Mouse (Mus musculus): Measurements from ENCODE around the gene Dppa5a. TPM values are rescaled to one million over a fixed set of nuclear protein-coding genes. Genes with fewer than 3 reads are reported as not detected.
A peak's percentile ranks its signal among the peaks of the same experiment; 100 is the strongest.
"Not testable (repeated sequence)": the region's sequence is repeated elsewhere in the genome, so short reads cannot be mapped to it uniquely, and the experiment has no call there.

Gene Dppa5a
- total RNA-seq, 2 experiments from 2014 or later: not detected

DNA sequence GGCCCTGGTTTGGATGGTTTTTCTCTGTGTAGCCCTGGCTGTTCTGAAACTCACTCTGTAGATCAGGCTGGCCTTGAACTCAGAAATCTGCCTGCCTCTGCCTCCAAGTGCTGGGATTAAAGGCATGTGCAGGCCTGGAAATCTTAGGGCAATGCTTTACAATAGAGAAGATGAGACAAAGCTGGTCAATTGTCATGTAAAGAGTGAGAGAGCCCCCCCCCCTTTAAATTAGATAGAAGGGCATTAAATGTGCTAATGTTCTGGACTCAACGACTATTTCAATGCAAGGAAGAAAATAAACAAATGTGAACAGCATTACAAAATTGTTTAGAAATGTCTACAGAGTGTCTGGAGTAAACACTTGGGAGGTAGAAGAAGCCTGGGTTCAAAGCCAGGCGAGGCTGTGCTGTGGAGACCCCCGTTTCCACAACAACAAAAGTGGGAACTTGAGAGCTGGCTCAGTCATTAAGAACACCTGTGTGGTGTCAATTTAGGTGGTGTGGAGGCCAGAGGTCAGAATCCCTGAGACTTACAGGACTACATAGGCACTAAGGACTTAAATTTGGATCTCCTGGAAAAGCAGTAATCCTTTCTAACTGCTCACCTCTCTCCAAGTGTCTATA lies 805 bp upstream of the Dppa5a start:
- no peak for ATAC-seq (replicated peaks; ENCODE audit: low FRiP score, low TSS enrichment, poor library complexity, severe bottlenecking)

DNA sequence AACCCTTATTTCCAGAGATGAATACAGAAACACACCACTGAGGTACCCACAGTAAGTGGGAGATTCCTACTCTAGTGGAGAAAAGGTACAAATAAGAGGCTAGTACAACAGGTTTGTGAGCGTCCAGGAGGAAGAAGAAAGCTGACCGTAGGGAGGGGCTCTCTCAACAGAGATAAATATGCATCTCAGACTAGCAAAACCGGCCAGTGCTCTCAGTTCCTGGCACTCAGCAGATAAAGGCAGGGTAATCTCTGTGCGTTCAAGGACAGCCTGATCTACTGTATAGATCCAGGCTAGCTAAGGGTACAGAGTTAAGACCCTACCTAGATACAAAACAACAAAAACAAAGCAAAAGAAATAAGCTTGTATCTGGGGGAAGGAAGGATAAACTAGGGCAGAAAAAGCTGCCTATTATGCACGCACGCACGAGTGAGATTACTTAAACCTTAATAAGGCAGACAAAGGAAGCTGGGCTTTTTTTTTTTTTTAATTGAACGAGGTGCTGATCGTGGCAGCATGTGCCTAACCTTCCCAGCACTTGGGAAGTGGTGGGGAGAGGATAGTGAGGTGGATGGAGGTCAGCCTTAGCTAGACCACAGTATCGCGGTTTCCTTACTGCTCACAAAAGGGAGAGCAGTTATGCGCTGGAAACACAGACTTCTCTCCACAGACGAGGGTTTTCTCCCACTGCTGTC lies 2.0 kb downstream of the Dppa5a start:
- ATAC-seq (replicated peaks; ENCODE audit: low FRiP score, low TSS enrichment, poor library complexity, severe bottlenecking): peak; percentile 61; the same call in 1 of the 2 replicates

DNA sequence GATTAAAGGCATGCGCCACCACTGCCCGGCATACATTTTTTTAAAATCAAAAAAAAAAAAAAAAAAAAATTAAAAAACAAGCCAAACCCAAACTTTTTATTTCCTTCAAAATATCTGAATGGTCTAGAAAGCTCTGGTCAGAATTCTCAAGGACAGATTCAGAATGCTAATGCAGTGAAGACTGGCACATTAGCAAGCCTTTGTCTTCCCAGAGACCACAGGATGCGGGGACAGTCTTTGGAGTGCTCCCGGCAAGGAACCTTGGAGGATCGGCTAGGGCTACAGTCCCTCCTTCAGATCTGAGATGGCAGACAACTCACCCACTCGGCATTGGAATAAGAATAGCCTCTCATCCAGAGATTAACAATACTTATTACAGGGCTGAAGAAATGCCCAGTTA lies 3.3 kb downstream of the Dppa5a start:
- ATAC-seq (replicated peaks; ENCODE audit: low FRiP score, low TSS enrichment, poor library complexity, severe bottlenecking): no peak

DNA sequence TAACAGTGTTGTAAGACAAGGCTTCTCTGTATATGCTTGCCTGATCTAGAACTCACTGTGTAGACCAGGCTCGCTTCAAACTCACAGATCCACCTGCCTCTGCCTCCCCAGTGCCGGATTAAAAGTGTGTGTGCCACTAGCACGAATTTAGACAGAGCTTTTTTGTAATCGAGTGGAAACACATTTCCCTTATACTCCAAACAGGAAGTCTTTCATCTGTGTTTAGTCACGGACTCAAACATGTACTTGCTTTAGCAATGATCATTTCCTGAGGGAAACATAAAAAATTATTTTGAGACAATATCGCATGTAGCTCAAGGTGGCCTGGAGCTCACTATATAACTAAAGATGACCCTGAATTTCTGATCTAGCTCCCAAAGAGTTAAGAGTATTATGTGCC lies 4.6 kb downstream of the Dppa5a start:
- ATAC-seq (replicated peaks; ENCODE audit: low FRiP score, low TSS enrichment, poor library complexity, severe bottlenecking): no peak

DNA sequence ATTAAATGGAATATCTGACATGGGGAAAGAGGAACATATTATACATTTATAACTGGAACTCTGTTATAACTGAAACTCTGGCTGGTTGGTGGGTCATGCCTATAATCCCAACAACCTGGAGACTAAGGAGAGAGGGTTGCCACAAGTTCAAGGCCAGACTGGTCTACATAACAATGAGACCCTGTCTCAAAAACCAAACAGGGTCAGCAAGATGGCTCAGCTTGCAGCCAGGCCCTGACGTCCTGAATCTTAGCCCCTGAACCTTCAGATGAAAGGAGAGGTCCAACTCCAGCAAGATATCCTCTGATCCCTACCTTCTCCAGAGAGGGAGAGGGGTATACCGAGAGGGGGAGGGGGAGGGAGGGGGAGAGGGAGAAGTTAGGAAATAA lies 7.5 kb downstream of the Dppa5a start:
- no peak for ATAC-seq (replicated peaks; ENCODE audit: low FRiP score, low TSS enrichment, poor library complexity, severe bottlenecking)

DNA sequence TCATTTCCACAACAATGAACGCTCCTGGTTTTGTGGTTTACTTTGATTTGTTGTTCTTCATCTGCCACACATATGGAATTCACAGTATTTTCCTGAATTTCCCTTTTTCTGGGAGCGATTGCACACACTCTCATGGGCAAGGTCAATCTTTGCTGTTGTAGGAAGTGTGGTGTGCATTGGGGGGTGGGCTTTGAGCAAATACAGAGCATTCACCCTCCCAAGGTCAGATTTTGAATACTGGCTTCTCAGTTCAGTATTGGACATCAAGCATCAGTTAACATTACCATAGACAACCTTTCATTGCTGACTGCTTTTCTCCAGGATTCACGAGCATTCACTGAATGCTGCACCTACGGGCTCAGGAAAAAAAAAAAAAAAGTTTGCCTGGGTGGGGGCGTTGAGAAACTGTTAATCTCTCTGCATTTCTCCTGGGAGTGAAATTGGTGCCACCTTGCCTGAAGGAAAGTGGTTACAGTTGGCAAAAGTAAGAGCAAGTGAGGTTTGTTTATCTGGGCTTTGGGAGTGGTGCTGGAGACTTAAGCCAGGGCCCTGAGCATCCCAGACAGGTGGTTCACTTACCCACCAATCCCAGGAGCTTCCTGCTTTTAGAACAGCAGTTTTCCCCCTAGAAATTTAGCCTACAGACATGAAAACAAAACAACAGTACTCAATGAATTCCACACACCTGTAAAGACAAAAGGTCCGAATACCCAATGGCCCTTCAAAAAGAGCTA lies 8.1 kb downstream of the Dppa5a start:
- ATAC-seq (replicated peaks; ENCODE audit: low FRiP score, low TSS enrichment, poor library complexity, severe bottlenecking): no peak

DNA sequence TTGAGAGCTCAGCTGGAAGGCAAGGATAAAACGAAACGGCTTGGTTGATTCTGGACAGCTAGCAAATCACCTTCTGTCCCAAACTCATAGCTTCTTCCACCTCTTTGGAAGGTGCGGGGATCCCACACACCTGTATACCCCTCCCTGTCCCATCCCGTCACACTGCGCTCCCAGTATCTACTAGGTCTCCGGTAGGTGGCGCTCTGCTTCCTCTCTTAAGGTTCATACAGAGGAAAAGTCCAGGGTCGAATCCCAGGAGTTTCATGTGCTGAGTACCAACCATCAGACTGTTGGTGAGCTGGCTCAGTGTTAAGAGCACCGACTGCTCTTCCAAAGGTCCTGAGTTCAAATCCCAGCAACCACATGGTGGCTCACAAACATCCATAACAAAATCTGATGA lies 9.9 kb downstream of the Dppa5a start:
- peak; percentile 77 for ATAC-seq (replicated peaks; ENCODE audit: low FRiP score, low TSS enrichment, poor library complexity, severe bottlenecking)

DNA sequence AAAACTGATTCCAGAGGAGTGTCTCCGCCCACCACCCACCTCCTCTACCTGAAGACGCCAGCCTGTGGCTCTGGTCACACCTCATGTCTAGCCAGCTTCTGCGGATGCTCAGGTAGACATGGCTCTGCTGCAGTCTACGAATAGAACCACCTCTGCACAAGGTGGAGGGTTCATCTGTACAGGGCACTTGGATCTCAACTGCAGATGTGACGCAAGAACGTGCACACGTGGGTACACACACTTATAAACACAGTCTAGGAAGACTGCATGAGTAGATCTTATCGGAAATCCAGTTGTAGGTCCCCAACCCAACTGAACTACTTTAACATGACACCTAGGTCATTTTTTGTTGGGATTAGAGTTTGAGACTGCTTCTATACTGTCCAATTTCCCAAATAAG lies 12.4 kb downstream of the Dppa5a start, which contains the start of gene Gsta2:
Gene Gsta2 (minus strand): TSS at position 178 of the 400 bp plus-strand sequence.
- ATAC-seq (replicated peaks; ENCODE audit: low FRiP score, low TSS enrichment, poor library complexity, severe bottlenecking): no peak

DNA sequence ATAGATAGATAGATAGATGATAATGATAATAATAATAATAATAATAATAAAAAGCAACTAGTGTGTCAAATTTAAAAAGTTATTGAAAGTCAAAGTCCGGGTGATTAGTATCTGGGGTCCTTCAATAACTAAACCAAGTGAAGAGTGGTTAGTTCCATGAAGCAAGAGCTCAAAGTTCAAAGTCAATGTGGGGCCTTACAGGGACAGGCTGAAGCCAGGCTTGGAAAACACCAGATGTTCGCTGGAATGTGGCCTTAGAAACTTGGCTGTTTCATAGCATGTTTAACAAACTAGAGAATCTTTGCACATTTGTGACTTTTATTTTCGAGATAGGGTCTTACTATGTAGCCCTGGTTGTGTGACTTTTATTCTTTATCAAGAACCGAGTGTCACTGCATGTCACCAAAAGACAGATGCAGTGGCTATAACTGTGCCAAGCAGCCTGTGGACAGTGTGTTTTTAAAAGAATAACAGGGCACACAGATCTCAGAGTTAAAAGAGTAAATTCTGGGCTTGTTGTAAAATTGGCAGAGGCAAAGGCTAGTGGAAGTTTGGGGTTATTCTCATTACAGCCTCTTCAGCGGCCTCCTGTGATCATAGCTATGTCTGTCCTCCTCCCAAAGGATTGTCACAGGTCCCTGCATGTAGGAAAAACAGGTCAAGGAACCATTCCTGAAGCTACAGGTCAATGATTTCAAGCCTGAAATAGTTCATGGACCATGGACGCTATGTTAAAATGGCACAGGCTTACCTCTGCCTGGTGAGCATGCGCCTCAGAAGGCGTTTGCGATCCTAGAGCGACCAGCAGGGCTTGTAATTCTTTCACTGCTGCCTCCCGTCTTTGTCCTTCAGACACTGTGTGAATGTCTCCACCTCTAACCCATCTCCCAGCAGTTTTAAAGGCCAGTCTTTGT lies 13.1 kb downstream of the Dppa5a start:
- ATAC-seq (replicated peaks; ENCODE audit: low FRiP score, low TSS enrichment, poor library complexity, severe bottlenecking): no peak

DNA sequence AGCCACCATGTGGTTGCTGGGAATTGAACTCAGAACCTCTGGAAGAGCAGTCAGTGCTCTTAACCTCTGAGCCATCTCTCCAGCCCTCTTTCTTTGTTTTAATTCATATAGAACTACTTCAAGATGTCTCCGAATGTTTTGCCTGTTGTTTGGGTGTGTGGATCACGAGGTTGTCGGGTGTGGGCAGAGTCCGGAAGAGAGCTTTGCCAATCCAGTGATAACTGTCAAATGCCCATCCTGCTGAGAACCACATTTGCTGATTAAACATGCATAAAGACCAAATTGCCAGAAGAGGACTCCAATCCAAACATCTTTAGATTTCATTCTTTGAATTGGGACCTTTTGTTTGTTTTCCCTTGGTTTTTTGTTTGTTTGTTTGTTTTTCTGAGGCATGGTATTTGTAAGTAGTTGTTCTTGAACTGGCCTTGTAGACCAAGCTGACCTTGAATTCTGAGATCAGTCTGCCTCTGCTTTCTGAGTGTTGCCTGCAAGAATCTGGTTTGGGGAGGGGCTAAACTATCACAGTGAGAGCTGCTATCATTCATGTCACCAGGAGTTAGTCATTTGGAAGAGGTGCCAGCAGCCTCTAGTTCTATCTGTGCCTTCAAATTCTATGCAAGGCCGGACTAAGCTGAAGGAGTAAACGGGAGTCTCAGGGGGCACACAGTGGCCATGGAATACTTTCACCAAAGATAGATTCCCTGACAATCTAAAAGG lies 16.3 kb downstream of the Dppa5a start:
- peak; percentile 75 for ATAC-seq (replicated peaks; ENCODE audit: low FRiP score, low TSS enrichment, poor library complexity, severe bottlenecking)

DNA sequence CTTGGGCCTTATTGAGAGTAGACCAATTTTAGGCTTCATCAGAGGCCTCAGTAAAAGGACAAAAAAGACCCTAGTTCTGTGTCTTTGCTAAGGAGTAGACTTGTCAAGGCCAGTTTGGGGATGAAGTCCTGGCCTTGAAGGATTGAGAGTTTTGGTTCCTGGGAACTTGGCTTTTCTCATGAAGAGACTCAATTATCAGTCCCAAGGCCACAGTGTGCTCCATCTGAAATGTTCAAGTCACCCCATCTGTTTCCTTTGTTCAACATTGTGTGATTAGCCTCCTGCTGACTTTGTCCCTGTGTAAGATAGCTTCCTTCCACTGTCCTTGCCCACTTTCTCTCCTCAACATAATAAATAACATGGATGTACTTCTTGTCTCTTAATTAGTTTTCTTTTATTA lies 18.0 kb downstream of the Dppa5a start:
- ATAC-seq (replicated peaks; ENCODE audit: low FRiP score, low TSS enrichment, poor library complexity, severe bottlenecking): not testable (repeated sequence)

DNA sequence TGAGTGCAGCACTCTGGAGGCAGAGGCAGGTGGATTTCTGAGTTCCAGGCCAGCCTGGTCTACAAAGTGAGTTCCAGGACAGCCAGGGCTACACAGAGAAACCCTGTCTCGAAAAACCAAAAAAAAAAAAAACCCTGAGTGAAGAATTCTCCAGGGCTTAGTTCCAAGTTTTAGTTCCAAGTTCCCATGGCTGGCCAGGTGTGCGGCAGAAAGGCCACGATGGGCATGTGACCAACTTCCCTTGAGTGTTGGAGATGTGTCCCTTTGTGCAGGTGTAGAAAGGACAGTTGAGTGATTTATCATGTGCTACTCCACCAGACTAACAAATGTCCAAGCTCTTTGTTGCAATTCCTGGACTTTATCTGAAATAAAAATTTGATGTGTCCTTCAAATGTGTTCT lies 18.8 kb downstream of the Dppa5a start:
- ATAC-seq (replicated peaks; ENCODE audit: low FRiP score, low TSS enrichment, poor library complexity, severe bottlenecking): not testable (repeated sequence)

DNA sequence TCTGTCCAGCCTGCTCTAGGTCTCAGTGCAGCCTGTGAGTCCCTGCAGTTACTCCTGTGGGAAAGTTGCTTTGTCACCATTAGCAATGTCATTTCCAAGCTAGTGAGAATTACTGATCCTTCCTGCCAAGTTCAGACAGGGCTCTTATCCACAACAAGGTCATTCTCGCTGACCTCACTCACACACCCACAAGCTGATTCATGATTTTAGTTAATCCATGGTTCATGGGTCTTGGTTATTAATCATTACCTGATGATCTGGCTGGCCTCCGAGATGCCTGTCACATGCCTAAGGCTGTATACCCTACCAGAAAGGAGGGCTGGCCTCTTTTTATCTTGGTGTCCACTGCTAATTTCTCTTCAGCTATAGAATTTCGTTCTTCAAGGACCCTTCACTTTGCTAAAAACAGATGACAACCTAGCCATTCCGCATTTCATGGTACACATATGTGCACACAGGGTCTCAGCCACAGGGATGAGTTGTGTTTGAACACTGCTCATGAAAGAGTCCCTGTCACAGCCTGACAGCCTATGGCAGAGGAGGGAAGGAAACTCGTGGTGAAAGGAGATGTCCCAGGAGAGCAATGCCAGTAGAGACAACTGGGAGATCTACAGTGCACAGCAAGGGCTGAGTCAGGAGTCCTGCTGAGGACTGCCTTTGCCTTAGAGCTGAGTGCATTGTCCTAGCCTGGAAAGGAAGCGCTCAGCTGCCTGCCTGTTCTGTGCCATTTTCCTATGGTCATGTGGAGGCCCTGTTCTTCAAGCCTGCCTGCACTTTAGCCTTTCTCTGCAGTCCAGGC lies 19.6 kb downstream of the Dppa5a start:
- not testable (repeated sequence) for ATAC-seq (replicated peaks; ENCODE audit: low FRiP score, low TSS enrichment, poor library complexity, severe bottlenecking)

DNA sequence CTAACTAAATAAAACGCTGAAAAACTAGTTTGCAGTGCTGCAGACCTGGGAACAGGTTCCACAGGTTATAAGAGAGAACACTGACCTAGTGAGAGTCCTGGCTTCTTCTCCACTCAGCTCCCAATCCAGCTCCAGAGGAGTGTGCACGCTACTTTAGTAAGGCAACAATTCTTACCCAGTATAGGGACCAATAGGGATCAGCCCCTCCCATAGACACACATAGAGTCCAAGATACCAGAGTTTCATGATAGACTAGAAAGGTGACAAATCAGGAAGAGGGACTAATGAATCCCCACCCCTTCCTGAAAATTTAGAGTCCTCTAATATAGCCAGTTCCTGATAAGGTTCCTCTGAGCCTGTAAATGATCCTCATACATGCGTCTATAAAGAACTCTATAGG lies 21.0 kb downstream of the Dppa5a start:
- no peak for ATAC-seq (replicated peaks; ENCODE audit: low FRiP score, low TSS enrichment, poor library complexity, severe bottlenecking)

DNA sequence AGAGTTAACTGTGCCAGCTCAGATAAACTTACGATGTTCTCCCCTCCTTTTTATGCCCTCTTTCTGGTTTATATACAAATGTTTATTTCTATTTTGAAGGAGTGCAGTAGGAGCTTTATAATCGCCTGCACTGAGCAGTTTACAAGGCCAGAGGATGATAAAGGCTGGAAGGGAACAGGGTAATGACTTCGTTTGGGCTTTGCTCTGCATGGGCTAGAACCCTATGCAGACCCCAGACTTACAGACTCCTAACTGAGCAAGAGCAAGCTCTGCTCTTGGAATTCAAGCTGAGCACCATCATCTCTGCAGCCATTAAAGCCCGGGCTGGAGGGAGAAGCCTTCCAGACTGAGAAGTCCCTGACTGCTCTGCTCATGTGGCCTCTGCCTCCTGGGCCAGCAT lies 22.7 kb downstream of the Dppa5a start:
- ATAC-seq (replicated peaks; ENCODE audit: low FRiP score, low TSS enrichment, poor library complexity, severe bottlenecking): not testable (repeated sequence)

DNA sequence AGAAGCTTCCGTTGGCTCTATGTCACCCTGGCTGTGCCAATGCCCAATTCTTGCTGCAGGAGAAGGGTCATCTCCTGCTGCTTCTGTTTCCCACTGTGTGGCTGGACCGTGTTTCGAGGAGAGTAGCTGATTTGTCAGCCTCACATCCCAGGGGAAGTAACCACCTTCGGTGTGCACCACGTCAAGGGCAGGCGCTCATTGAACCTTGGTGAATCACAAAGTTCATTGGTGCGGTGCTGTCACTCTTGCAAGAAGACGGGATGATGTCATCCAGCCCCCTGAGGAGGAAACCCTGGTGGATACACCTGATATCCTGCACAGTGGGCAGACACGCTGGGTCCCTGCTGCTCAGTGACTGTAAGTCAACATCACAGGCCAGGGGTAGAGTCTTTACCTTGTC lies 24.9 kb downstream of the Dppa5a start:
- ATAC-seq (replicated peaks; ENCODE audit: low FRiP score, low TSS enrichment, poor library complexity, severe bottlenecking): not testable (repeated sequence)

DNA sequence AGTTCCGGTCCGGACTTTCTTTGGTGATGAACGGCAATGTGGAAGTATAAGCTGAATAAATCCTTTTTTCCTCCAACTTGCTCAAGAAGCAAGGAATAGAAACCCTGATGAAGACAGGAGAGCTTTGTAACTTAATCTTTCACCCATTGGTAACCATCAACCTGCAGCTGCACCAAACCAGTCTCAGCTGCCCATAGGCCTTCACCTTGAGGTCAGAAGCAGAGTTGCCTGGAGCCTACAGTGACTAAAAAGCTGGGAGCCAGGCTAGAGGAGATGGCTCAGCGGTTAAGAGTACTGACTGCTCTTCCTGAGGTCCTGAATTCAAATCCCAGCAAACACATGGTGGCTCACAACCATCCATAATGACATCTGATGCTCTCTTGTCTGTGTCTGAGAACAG lies 25.5 kb downstream of the Dppa5a start:
- ATAC-seq (replicated peaks; ENCODE audit: low FRiP score, low TSS enrichment, poor library complexity, severe bottlenecking): not testable (repeated sequence)

DNA sequence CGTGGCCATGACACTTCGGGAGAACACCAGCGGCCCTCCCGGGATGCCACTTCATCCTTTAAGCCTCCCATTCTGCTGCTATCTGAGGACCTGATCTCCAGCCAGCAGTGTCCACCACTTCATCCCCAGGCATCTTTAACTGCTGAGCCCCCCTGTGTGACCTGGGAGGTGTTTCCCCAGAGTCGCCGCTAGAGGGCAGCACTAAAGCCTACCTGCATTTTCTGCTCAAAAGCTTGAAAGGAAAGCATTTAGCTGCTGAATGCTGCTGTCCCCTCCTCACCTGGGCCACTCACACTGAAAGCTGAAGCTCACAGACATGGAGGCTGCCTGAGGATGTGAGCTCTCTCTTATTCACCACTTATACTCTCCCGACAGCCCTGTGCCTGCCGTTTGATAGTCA lies 27.7 kb downstream of the Dppa5a start:
- peak; percentile 67 for ATAC-seq (replicated peaks; ENCODE audit: low FRiP score, low TSS enrichment, poor library complexity, severe bottlenecking)
